Mouse (Mus musculus): ENCODE measurements around the gene Hmgb1. TPM values are rescaled to one million over a fixed set of nuclear protein-coding genes. Genes with fewer than 3 reads are reported as not detected.
A peak's percentile ranks its signal among the peaks of the same experiment; 100 is the strongest.

The Hmgb1 gene
- polyA plus RNA-seq, 1 experiment from 2014 or later, result 439 TPM

GRCm38 (mm10) chr5:149031199-149031750 lies 153.0 kb downstream of the Hmgb1 start:
- H3K9ac ChIP-seq (replicated peaks), result peak overlapping the region; percentile 75
- peak overlapping the region; percentile 89 for H3K27ac ChIP-seq (ENCODE audit: low read depth)
- no peaks in the 10 kb centered on the region for H3K27me3 ChIP-seq (ENCODE audit: insufficient read depth, low read length)
- H3K4me2 ChIP-seq (ENCODE audit: low read depth, low read length), result peak overlapping the region; percentile 85
- WGBS (ENCODE audit: insufficient replicate concordance), result 2% methylated on average over 30 of the region's 30 CpGs
- no peaks in the 10 kb centered on the region for H3K9me3 ChIP-seq (ENCODE audit: low read length)
- TF ChIP-seq EP300 (IDR thresholded peaks at IDR 0.05; ENCODE audit: low read depth), result no peak
- no peak for TF ChIP-seq CTCF (IDR thresholded peaks at IDR 0.05; ENCODE audit: low read depth)
- no peaks in the 10 kb centered on the region for H3K36me3 ChIP-seq (replicated peaks; ENCODE audit: insufficient read depth, low read length)
- peak overlapping the region; percentile 55 for H3K4me3 ChIP-seq (ENCODE audit: low read depth, low read length)
- peak; percentile 69 for DNase-seq
- peaks cover 18% of the 10 kb centered on the region for H3K4me1 ChIP-seq (ENCODE audit: insufficient read depth)
- peak; percentile 75 for ATAC-seq

DNA sequence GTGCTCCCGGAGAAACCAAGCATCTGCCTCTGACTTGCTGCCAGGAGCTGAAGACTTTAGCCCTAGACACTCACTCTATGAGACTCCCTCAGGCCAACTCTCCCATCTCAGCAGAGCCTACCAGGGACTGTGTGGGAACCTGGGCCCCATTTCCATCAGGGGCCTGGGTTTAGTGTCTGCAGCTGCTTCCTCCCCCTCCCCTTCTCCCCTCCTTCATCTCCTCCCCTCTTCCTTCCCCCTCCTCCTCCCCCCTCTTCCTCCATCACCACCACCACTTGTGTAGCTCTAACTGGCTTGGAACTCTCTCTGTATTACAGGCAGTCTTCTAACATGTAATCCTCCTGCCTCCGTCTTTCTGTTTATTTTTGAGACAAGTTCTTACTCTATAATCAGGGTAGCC lies 154.2 kb downstream of the Hmgb1 start:
- DNase-seq (no peak), ATAC-seq (no peak)
- Histone ChIP-seq H3K27ac (ENCODE audit: low read depth) (no peak overlapping the region), H3K27me3 (ENCODE audit: insufficient read depth, low read length) (no peaks in the 10 kb centered on the region), H3K9ac (replicated peaks) (no peak overlapping the region), H3K9me3 (ENCODE audit: low read length) (no peaks in the 10 kb centered on the region), H3K4me2 (ENCODE audit: low read depth, low read length) (no peak overlapping the region), H3K36me3 (replicated peaks; ENCODE audit: insufficient read depth, low read length) (no peaks in the 10 kb centered on the region), H3K4me3 (ENCODE audit: low read depth, low read length) (no peak overlapping the region), H3K4me1 (ENCODE audit: insufficient read depth) (peaks cover 18% of the 10 kb centered on the region)
- 51% methylated on average over 2 of the region's 2 CpGs for WGBS (ENCODE audit: insufficient replicate concordance)
- no peak for TF ChIP-seq EP300 (IDR thresholded peaks at IDR 0.05; ENCODE audit: low read depth)
- TF ChIP-seq CTCF (IDR thresholded peaks at IDR 0.05; ENCODE audit: low read depth), result no peak

DNA sequence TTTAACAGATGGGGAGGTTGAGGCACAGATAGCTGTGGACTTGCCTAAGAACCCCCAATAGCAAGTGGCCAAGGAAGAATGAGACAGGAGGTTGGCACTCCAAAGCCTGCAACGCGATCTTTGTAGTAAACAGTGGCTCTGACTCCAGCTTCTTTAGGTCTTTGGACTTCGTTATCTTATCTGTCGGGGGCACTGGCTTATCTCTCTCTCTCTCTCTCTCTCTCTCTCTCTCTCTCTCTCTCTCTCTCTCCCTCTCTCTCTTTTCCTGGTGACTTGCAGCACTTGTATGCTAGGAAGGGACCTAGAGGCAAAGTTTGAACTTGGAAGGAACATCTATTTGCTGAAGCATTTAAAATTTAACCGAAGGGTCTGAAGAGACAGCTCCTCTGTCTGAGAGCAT lies 155.9 kb downstream of the Hmgb1 start:
- WGBS (ENCODE audit: insufficient replicate concordance), result 33% methylated on average over 5 of the region's 5 CpGs
- Histone ChIP-seq H3K4me1 (ENCODE audit: insufficient read depth) (peaks cover 18% of the 10 kb centered on the region), H3K4me2 (ENCODE audit: low read depth, low read length) (no peak overlapping the region), H3K9ac (replicated peaks) (no peak overlapping the region), H3K36me3 (replicated peaks; ENCODE audit: insufficient read depth, low read length) (no peaks in the 10 kb centered on the region), H3K27ac (ENCODE audit: low read depth) (no peak overlapping the region), H3K4me3 (ENCODE audit: low read depth, low read length) (no peak overlapping the region), H3K27me3 (ENCODE audit: insufficient read depth, low read length) (no peaks in the 10 kb centered on the region), H3K9me3 (ENCODE audit: low read length) (no peaks in the 10 kb centered on the region)
- ATAC-seq, result no peak
- DNase-seq, result no peak
- TF ChIP-seq EP300 (IDR thresholded peaks at IDR 0.05; ENCODE audit: low read depth) (no peak), CTCF (IDR thresholded peaks at IDR 0.05; ENCODE audit: low read depth) (no peak)

GRCm38 (mm10) chr5:149027389-149027788 lies 156.9 kb downstream of the Hmgb1 start:
- Histone ChIP-seq H3K36me3 (replicated peaks; ENCODE audit: insufficient read depth, low read length) (no peaks in the 10 kb centered on the region), H3K4me3 (ENCODE audit: low read depth, low read length) (no peak overlapping the region), H3K27ac (ENCODE audit: low read depth) (no peak overlapping the region), H3K27me3 (ENCODE audit: insufficient read depth, low read length) (no peaks in the 10 kb centered on the region), H3K4me1 (ENCODE audit: insufficient read depth) (peaks cover 18% of the 10 kb centered on the region), H3K9ac (replicated peaks) (no peak overlapping the region), H3K4me2 (ENCODE audit: low read depth, low read length) (no peak overlapping the region), H3K9me3 (ENCODE audit: low read length) (no peaks in the 10 kb centered on the region)
- DNase-seq (no peak), ATAC-seq (no peak)
- 79% methylated on average over 8 of the region's 8 CpGs for WGBS (ENCODE audit: insufficient replicate concordance)
- peak; percentile 26; the same call in 1 of the 2 replicates for TF ChIP-seq CTCF (IDR thresholded peaks at IDR 0.05; ENCODE audit: low read depth)
- no peak for TF ChIP-seq EP300 (IDR thresholded peaks at IDR 0.05; ENCODE audit: low read depth)

DNA sequence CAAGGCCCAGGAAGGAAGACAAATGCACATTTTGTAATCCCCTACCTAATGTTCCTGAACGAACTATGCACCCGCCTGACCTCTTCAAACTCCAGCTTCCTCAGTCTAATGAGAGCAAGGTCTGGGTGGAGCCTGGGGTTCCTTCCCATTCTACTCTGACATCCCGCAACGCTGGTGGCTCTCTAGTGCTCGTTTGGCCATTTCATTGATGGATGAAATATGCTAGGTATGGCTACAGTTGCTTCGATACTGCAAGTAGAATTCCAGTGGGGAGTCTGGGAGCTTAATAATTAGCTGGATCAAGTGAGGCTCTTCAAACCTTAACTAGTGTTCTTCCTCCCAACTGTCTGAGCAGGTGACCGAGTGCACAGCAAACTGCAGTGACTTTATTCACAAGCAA lies 163.2 kb downstream of the Hmgb1 start:
- Histone ChIP-seq H3K4me1 (ENCODE audit: insufficient read depth) (peaks cover 8% of the 10 kb centered on the region; the same call in 1 of the 2 replicates), H3K27ac (ENCODE audit: low read depth) (no peak overlapping the region), H3K27me3 (ENCODE audit: insufficient read depth, low read length) (no peaks in the 10 kb centered on the region), H3K36me3 (replicated peaks; ENCODE audit: insufficient read depth, low read length) (no peaks in the 10 kb centered on the region), H3K4me3 (ENCODE audit: low read depth, low read length) (no peak overlapping the region), H3K9ac (replicated peaks) (no peak overlapping the region), H3K4me2 (ENCODE audit: low read depth, low read length) (peak overlapping the region; percentile 59), H3K9me3 (ENCODE audit: low read length) (no peaks in the 10 kb centered on the region)
- no peak for ATAC-seq
- no peak for TF ChIP-seq CTCF (IDR thresholded peaks at IDR 0.05; ENCODE audit: low read depth)
- no peak for TF ChIP-seq EP300 (IDR thresholded peaks at IDR 0.05; ENCODE audit: low read depth)
- no peak for DNase-seq
- 22% methylated on average over 7 of the region's 7 CpGs for WGBS (ENCODE audit: insufficient replicate concordance)

GRCm38 (mm10) chr5:149020681-149021062 lies 163.6 kb downstream of the Hmgb1 start:
- Histone ChIP-seq H3K4me3 (ENCODE audit: low read depth, low read length) (no peak overlapping the region), H3K27me3 (ENCODE audit: insufficient read depth, low read length) (no peaks in the 10 kb centered on the region), H3K27ac (ENCODE audit: low read depth) (no peak overlapping the region), H3K4me2 (ENCODE audit: low read depth, low read length) (peak overlapping the region; percentile 59), H3K9ac (replicated peaks) (no peak overlapping the region), H3K4me1 (ENCODE audit: insufficient read depth) (peaks cover 12% of the 10 kb centered on the region), H3K36me3 (replicated peaks; ENCODE audit: insufficient read depth, low read length) (no peaks in the 10 kb centered on the region), H3K9me3 (ENCODE audit: low read length) (no peaks in the 10 kb centered on the region)
- no peak for DNase-seq
- no peak for TF ChIP-seq EP300 (IDR thresholded peaks at IDR 0.05; ENCODE audit: low read depth)
- no peak for TF ChIP-seq CTCF (IDR thresholded peaks at IDR 0.05; ENCODE audit: low read depth)
- no peak for ATAC-seq
- whole genome bisulfite sequencing (ENCODE audit: insufficient replicate concordance), result 61% methylated on average over 16 of the region's 16 CpGs

Measured in liver, postnatal 0 days (tissue).